Mouse (Mus musculus) midbrain, embryonic 13.5 days (tissue): Measurements from ENCODE around the gene Pitpnm1. TPM values are rescaled to one million over a fixed set of nuclear protein-coding genes. Genes with fewer than 3 reads are reported as not detected.
A peak's percentile ranks its signal among the peaks of the same experiment; 100 is the strongest.

Source experiments
- ATAC-seq: fragments of 200-750 bp; cut with Nextera tagmentation; 2 replicates; pipeline ENCODE4 v1.8.0; 2017; ENCODE audit warnings: mild to moderate bottlenecking, moderate TSS enrichment, moderate library complexity
- H3K27ac ChIP-seq: fragments of 300-500 bp; sonication (generic); 2 replicates; pipeline ENCODE4 v1.5.1; 2015; ENCODE audit warnings: inconsistent platforms, mild to moderate bottlenecking, moderate library complexity
- H3K27me3 ChIP-seq: fragments of 300-500 bp; sonication (generic); 2 replicates; pipeline ENCODE4 v1.6.1; 2015; ENCODE audit warnings: mild to moderate bottlenecking, inconsistent platforms
- H3K36me3 ChIP-seq: fragments of 300-500 bp; sonication (generic); 2 replicates; pipeline ENCODE4 v1.6.1; 2015; ENCODE audit warnings: mild to moderate bottlenecking, inconsistent platforms
- H3K4me1 ChIP-seq: fragments of 300-500 bp; sonication (generic); replicated peaks from 2 replicates; pipeline ENCODE4 v1.6.1; 2015; ENCODE audit warnings: inconsistent platforms
- H3K4me2 ChIP-seq: fragments of 300-500 bp; sonication (generic); replicated peaks from 2 replicates; pipeline ENCODE4 v1.6.1; 2015; ENCODE audit warnings: moderate library complexity, mild to moderate bottlenecking, inconsistent platforms
- H3K4me3 ChIP-seq: fragments of 300-500 bp; sonication (generic); replicated peaks from 2 replicates; pipeline ENCODE4 v1.5.1; 2015; ENCODE audit warnings: mild to moderate bottlenecking, inconsistent platforms
- H3K9ac ChIP-seq: fragments of 300-500 bp; sonication (generic); replicated peaks from 2 replicates; pipeline ENCODE4 v1.6.1; 2015; ENCODE audit warnings: mild to moderate bottlenecking, inconsistent platforms
- H3K9me3 ChIP-seq: fragments of 300-500 bp; sonication (generic); 2 replicates; pipeline ENCODE4 v1.6.1; 2016; ENCODE audit warnings: mild to moderate bottlenecking, inconsistent platforms
- WGBS: fragments of 180-500 bp; shearing (Covaris S2); methylation state at CpG from one replicate; pipeline ENCODE4 v1.1.7; 2015; 5-methylcytosine and 5-hydroxymethylcytosine counted together
- polyA plus RNA-seq: library from polyadenylated mRNA; unstranded; fragments of >200 nt; fragmentation: Nextera tagmentation; extraction: Ambion mirVana; gene quantifications from 2 replicates; pipeline ENCODE4 v1.2.1, GENCODE M21; 2015

Pitpnm1 gene
- polyA plus RNA-seq, 1 experiment from 2014 or later, result 45.0 TPM

- Histone ChIP-seq H3K36me3 (peaks cover 6% of the 10 kb centered on the region), H3K4me1 (peaks cover 11% of the 10 kb centered on the region), H3K9me3 (no peaks in the 10 kb centered on the region), H3K9ac (no peak overlapping the region), H3K27ac (no peak overlapping the region), H3K4me3 (no peak overlapping the region), H3K27me3 (no peaks in the 10 kb centered on the region; the same call in 1 of the 2 replicates), H3K4me2 (no peak overlapping the region)
- 85% methylated on average over 5 of the region's 5 CpGs for WGBS
- no peak for ATAC-seq
These were observed 38.1 kb downstream of the Pitpnm1 start for GRCm38 (mm10) chr19:4137913-4138312.

- no peaks in the 10 kb centered on the region; the same call in 1 of the 2 replicates for H3K27me3 ChIP-seq
- no peak within 1 kb of the TSS; the same call in 1 of the 2 replicates for H3K9ac ChIP-seq
- H3K27ac ChIP-seq, result no peak within 1 kb of the TSS
- H3K4me2 ChIP-seq, result no peak within 1 kb of the TSS
- H3K9me3 ChIP-seq, result no peaks in the 10 kb centered on the region
- WGBS, result 46% methylated on average over 2 of the region's 2 CpGs
- H3K4me1 ChIP-seq, result peaks cover 11% of the 10 kb centered on the region
- H3K36me3 ChIP-seq, result no peaks in the 10 kb centered on the region
- no peak for ATAC-seq
- H3K4me3 ChIP-seq, result no peak within 1 kb of the TSS
These were observed 39.6 kb downstream of the Pitpnm1 start, which contains the start of gene Gpr152 for GRCm38 (mm10) chr19:4139446-4139845. TSS of gene Gpr152 (plus strand) at chr19:4139787.

GRCm38 (mm10) chr19:4140147-4140546, 40.3 kb downstream of the Pitpnm1 start:
- ATAC-seq, result no peak
- no peak overlapping the region for H3K4me2 ChIP-seq
- H3K4me3 ChIP-seq, result no peak overlapping the region
- no peaks in the 10 kb centered on the region; the same call in 1 of the 2 replicates for H3K27me3 ChIP-seq
- H3K9me3 ChIP-seq, result no peaks in the 10 kb centered on the region
- H3K9ac ChIP-seq, result no peak overlapping the region
- no peak overlapping the region for H3K27ac ChIP-seq
- H3K36me3 ChIP-seq, result no peaks in the 10 kb centered on the region
- 84% methylated on average over 6 of the region's 6 CpGs for WGBS
- peaks cover 11% of the 10 kb centered on the region for H3K4me1 ChIP-seq

GRCm38 (mm10) chr19:4142416-4143173, 42.8 kb downstream of the Pitpnm1 start:
- H3K9ac ChIP-seq, result no peak overlapping the region
- no peak overlapping the region for H3K4me3 ChIP-seq
- H3K4me1 ChIP-seq, result peaks cover 13% of the 10 kb centered on the region
- no peaks in the 10 kb centered on the region for H3K9me3 ChIP-seq
- H3K27me3 ChIP-seq, result no peaks in the 10 kb centered on the region
- H3K27ac ChIP-seq, result no peak overlapping the region
- ATAC-seq, result no peak
- H3K4me2 ChIP-seq, result no peak overlapping the region
- no peaks in the 10 kb centered on the region for H3K36me3 ChIP-seq
- WGBS, result 93% methylated on average over 18 of the region's 18 CpGs

- H3K4me1 ChIP-seq, result peaks cover 20% of the 10 kb centered on the region
- no peaks in the 10 kb centered on the region for H3K27me3 ChIP-seq
- no peaks in the 10 kb centered on the region for H3K9me3 ChIP-seq
- WGBS, result 84% methylated on average over 7 of the region's 7 CpGs
- no peaks in the 10 kb centered on the region for H3K36me3 ChIP-seq
- no peak within 1 kb of the TSS for H3K4me3 ChIP-seq
- H3K4me2 ChIP-seq, result no peak within 1 kb of the TSS
- H3K27ac ChIP-seq, result no peak within 1 kb of the TSS
- ATAC-seq, result no peak
- H3K9ac ChIP-seq, result no peak within 1 kb of the TSS
These were observed 44.0 kb downstream of the Pitpnm1 start, which contains the start of gene Cabp4 for GRCm38 (mm10) chr19:4143759-4144268. TSS of gene Cabp4 (minus strand) at chr19:4144033.

GRCm38 (mm10) chr19:4144550-4145498, 45.0 kb downstream of the Pitpnm1 start:
- H3K9me3 ChIP-seq, result no peaks in the 10 kb centered on the region
- no peak overlapping the region for H3K4me2 ChIP-seq
- no peak for ATAC-seq
- no peak overlapping the region for H3K27ac ChIP-seq
- WGBS, result 86% methylated on average over 16 of the region's 16 CpGs
- no peak overlapping the region for H3K4me3 ChIP-seq
- no peak overlapping the region for H3K9ac ChIP-seq
- H3K4me1 ChIP-seq, result peaks cover 21% of the 10 kb centered on the region
- H3K36me3 ChIP-seq, result no peaks in the 10 kb centered on the region
- H3K27me3 ChIP-seq, result no peaks in the 10 kb centered on the region

- H3K4me1 ChIP-seq, result peaks cover 32% of the 10 kb centered on the region
- H3K27ac ChIP-seq, result no peak overlapping the region
- no peak for ATAC-seq
- H3K9ac ChIP-seq, result no peak overlapping the region
- H3K4me2 ChIP-seq, result no peak overlapping the region
- 80% methylated on average over 5 of the region's 5 CpGs for WGBS
- no peaks in the 10 kb centered on the region for H3K27me3 ChIP-seq
- no peak overlapping the region for H3K4me3 ChIP-seq
- no peaks in the 10 kb centered on the region for H3K9me3 ChIP-seq
- peaks cover 11% of the 10 kb centered on the region for H3K36me3 ChIP-seq
These were observed 46.1 kb downstream of the Pitpnm1 start for GRCm38 (mm10) chr19:4145936-4146335.

- Histone ChIP-seq H3K4me2 (no peak overlapping the region), H3K4me1 (peaks cover 35% of the 10 kb centered on the region), H3K27ac (no peak overlapping the region), H3K36me3 (peaks cover 16% of the 10 kb centered on the region), H3K27me3 (no peaks in the 10 kb centered on the region), H3K9me3 (no peaks in the 10 kb centered on the region), H3K4me3 (no peak overlapping the region), H3K9ac (no peak overlapping the region)
- no peak for ATAC-seq
- WGBS, result 60% methylated on average over 12 of the region's 12 CpGs
These were observed 46.7 kb downstream of the Pitpnm1 start for GRCm38 (mm10) chr19:4146366-4147021.

- Histone ChIP-seq H3K4me1 (peaks cover 35% of the 10 kb centered on the region), H3K9ac (no peak overlapping the region), H3K9me3 (no peaks in the 10 kb centered on the region), H3K27ac (no peak overlapping the region), H3K4me2 (no peak overlapping the region), H3K36me3 (peaks cover 20% of the 10 kb centered on the region), H3K4me3 (no peak overlapping the region), H3K27me3 (no peaks in the 10 kb centered on the region)
- 50% methylated on average over 3 of the region's 3 CpGs for WGBS
- ATAC-seq, result no peak
These were observed 47.2 kb downstream of the Pitpnm1 start for GRCm38 (mm10) chr19:4147022-4147405.

GRCm38 (mm10) chr19:4147782-4148490, 48.1 kb downstream of the Pitpnm1 start:
- H3K4me3 ChIP-seq, result peak overlapping the region; percentile 90
- H3K36me3 ChIP-seq, result peaks cover 28% of the 10 kb centered on the region
- H3K4me1 ChIP-seq, result peaks cover 35% of the 10 kb centered on the region
- H3K27ac ChIP-seq, result peak overlapping the region; percentile 44; the same call in 1 of the 2 replicates
- peak overlapping the region; percentile 92 for H3K9ac ChIP-seq
- H3K27me3 ChIP-seq, result no peaks in the 10 kb centered on the region
- WGBS, result 31% methylated on average over 9 of the region's 9 CpGs
- peak overlapping the region; percentile 94 for H3K4me2 ChIP-seq
- ATAC-seq, result peak; percentile 51
- H3K9me3 ChIP-seq, result no peaks in the 10 kb centered on the region

GRCm38 (mm10) chr19:4148491-4148806, 48.7 kb downstream of the Pitpnm1 start, which contains the start of gene Coro1b:
TSS of gene Coro1b (plus strand) at chr19:4148619.
- Histone ChIP-seq H3K9me3 (no peaks in the 10 kb centered on the region), H3K36me3 (peaks cover 34% of the 10 kb centered on the region), H3K4me3 (peak within 1 kb of the TSS; percentile 90), H3K9ac (peak within 1 kb of the TSS; percentile 92), H3K4me2 (peak within 1 kb of the TSS; percentile 94), H3K27me3 (no peaks in the 10 kb centered on the region), H3K27ac (peak within 1 kb of the TSS; percentile 54), H3K4me1 (peaks cover 35% of the 10 kb centered on the region)
- WGBS, result under 1% methylated on average over 33 of the region's 33 CpGs
- ATAC-seq, result peak; percentile 97
